Mouse (Mus musculus) adrenal gland, postnatal 0 days (tissue): ENCODE data around the gene Olfr50. TPM values are rescaled to one million over a fixed set of nuclear protein-coding genes. Genes with fewer than 3 reads are reported as not detected.

Experiments
- polyA plus RNA-seq: library from polyadenylated mRNA; unstranded; fragments of >200 nt; fragmentation: Nextera tagmentation; extraction: Ambion mirVana; gene quantifications from 2 replicates; pipeline ENCODE4 v1.2.1, GENCODE M21; 2015

Olfr50 gene
- not detected in 2 replicates for polyA plus RNA-seq

GRCm38 (mm10) chr2:36790238-36790637, at the start of gene Olfr50:
Gene Olfr50, plus strand, starts transcription at chr2:36790538.

GRCm38 (mm10) chr2:36783976-36784375, 6.4 kb upstream of the Olfr50 start, which contains the start of gene Olfr348:
Gene Olfr348, plus strand, starts transcription at chr2:36784276.

GRCm38 (mm10) chr2:36816932-36817331, 26.6 kb downstream of the Olfr50 start, which contains the start of gene Olfr3:
Gene Olfr3, minus strand, starts transcription at chr2:36817032.

GRCm38 (mm10) chr2:36846010-36846409, 55.7 kb downstream of the Olfr50 start, which contains the start of gene Olfr350:
Gene Olfr350, plus strand, starts transcription at chr2:36846310.

Other genes with a start within 250 kb of the Olfr50 start
- not detected in 2 replicates for gene Olfr344, start 223.9 kb upstream of the Olfr50 start, polyA plus RNA-seq
- gene Olfr345, start 150.5 kb upstream of the Olfr50 start, polyA plus RNA-seq = not detected in 2 replicates
- not detected in 2 replicates for gene Olfr346, start 104.8 kb upstream of the Olfr50 start, polyA plus RNA-seq
- gene Olfr347, start 58.6 kb upstream of the Olfr50 start, polyA plus RNA-seq = not detected in 2 replicates
- not detected in 2 replicates for gene Olfr348, start 6.3 kb upstream of the Olfr50 start, polyA plus RNA-seq
- not detected in 2 replicates for gene Olfr3, start 26.5 kb downstream of the Olfr50 start, polyA plus RNA-seq
- gene Olfr350, start 55.8 kb downstream of the Olfr50 start, polyA plus RNA-seq = not detected in 2 replicates
- not detected in 2 replicates for gene Olfr351, start 72.1 kb downstream of the Olfr50 start, polyA plus RNA-seq
- gene Olfr352, start 77.9 kb downstream of the Olfr50 start, polyA plus RNA-seq = not detected in 2 replicates
- not detected in 2 replicates for gene Olfr353, start 102.4 kb downstream of the Olfr50 start, polyA plus RNA-seq
- not detected in 2 replicates for gene Olfr354, start 115.1 kb downstream of the Olfr50 start, polyA plus RNA-seq
- gene Olfr355, start 138.4 kb downstream of the Olfr50 start, polyA plus RNA-seq = not detected in 2 replicates
- not detected in 2 replicates for gene Olfr356, start 146.6 kb downstream of the Olfr50 start, polyA plus RNA-seq
- not detected in 2 replicates for gene Olfr357, start 203.3 kb downstream of the Olfr50 start, polyA plus RNA-seq
- not detected in 2 replicates for gene Olfr358, start 218.8 kb downstream of the Olfr50 start, polyA plus RNA-seq